Mouse (Mus musculus) heart, embryonic 11.5 days (tissue): ENCODE data around the gene Gm11634. TPM values are rescaled to one million over a fixed set of nuclear protein-coding genes. Genes with fewer than 3 reads are reported as not detected.
"Not testable (repeated sequence)": the region's sequence is repeated elsewhere in the genome, so short reads cannot be mapped to it uniquely, and the experiment has no call there.

ENCODE experiments used
- ATAC-seq: fragments of 200-750 bp; cut with Nextera tagmentation; replicated peaks from 2 replicates; pipeline ENCODE4 v1.8.0; 2017; ENCODE audit warnings: moderate library complexity; ENCODE audit not compliant: insufficient number of reproducible peaks, low FRiP score, low TSS enrichment
- H3K27ac ChIP-seq: fragments of 300-500 bp; sonication (generic); 2 replicates; pipeline ENCODE4 v1.5.1; 2014; ENCODE audit warnings: mild to moderate bottlenecking, low read depth, low read length
- H3K27me3 ChIP-seq: fragments of 300-500 bp; sonication (generic); 2 replicates; pipeline ENCODE4 v1.6.1; 2014; ENCODE audit warnings: mild to moderate bottlenecking, low read length, mixed read lengths; ENCODE audit not compliant: control insufficient read depth, insufficient read depth
- H3K36me3 ChIP-seq: fragments of 300-500 bp; sonication (generic); 2 replicates; pipeline ENCODE4 v1.6.1; 2014; ENCODE audit warnings: mild to moderate bottlenecking, low read length, moderate library complexity, mixed read lengths; ENCODE audit not compliant: control insufficient read depth, insufficient read depth
- H3K4me1 ChIP-seq: fragments of 300-500 bp; sonication (generic); 2 replicates; pipeline ENCODE4 v1.6.1; 2014; ENCODE audit warnings: low read length; ENCODE audit not compliant: control insufficient read depth, insufficient read depth
- H3K4me2 ChIP-seq: fragments of 300-500 bp; sonication (generic); 2 replicates; pipeline ENCODE4 v1.6.1; 2014; ENCODE audit warnings: mild to moderate bottlenecking, moderate library complexity
- H3K4me3 ChIP-seq: fragments of 300-500 bp; sonication (generic); 2 replicates; pipeline ENCODE4 v1.5.1; 2014; ENCODE audit warnings: low read depth, low read length
- H3K9ac ChIP-seq: fragments of 300-500 bp; sonication (generic); 2 replicates; pipeline ENCODE4 v1.6.1; 2014; ENCODE audit warnings: mild to moderate bottlenecking, low read depth, low read length, moderate library complexity
- H3K9me3 ChIP-seq: fragments of 300-500 bp; sonication (generic); replicated peaks from 2 replicates; pipeline ENCODE4 v1.6.1; 2016; ENCODE audit warnings: low read length; ENCODE audit not compliant: control insufficient read depth
- WGBS: fragments of 180-500 bp; shearing (Covaris S2); extraction: QIAGEN DNeasy Blood & Tissue Kit; methylation state at CpG from one replicate; pipeline ENCODE4 v1.1.7; 2014; ENCODE audit not compliant: insufficient replicate concordance; 5-methylcytosine and 5-hydroxymethylcytosine counted together
- polyA plus RNA-seq: library from polyadenylated mRNA; unstranded; fragments of >200 nt; fragmentation: Nextera tagmentation; extraction: Ambion mirVana; gene quantifications from 2 replicates; pipeline ENCODE4 v1.2.1, GENCODE M21; 2014

Gene Gm11634
- polyA plus RNA-seq, 1 experiment from 2014 or later = not detected

DNA sequence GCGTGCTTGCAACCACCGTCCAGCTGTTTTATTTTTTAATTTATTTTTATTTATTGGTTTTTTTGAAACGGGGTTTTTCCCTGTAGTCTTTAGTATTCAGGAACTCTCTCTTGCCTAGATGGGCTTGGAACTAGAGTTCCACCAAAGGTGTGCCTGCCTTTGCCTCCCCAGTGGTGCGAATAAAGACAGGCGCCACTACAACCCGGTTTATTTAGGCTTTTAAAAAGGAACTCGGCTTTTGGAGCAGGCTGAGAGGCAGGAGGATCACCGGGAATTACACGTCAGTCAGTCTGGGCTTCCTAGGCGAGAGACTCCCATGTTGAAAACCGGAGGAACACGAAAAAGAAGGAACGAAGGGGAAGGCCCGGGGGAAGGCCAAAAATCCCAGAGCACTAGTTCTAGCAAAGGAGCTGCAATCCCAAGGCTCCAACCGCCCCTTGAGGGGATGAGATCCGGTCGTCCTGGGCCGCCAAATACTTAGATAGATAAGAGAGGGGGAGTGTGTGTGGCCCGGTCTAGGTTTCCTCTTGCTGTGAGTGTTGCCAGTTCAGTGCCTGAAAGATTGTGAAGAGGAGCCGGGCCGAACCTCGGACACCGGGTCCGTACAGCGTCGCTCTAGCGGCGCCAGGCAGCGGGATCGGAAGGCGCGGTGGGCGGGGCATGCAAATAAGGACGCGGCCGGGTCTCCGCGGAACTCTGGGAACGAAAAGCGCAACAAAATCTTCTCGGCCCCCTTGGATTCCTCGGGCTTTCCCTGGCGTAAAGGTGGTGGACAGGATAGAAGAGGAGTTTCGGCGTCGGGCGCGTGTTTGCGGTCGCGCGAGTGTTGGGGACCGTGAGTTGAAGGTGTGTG, 42.0 kb upstream of the Gm11634 start:
- H3K4me1 ChIP-seq, H3K36me3 ChIP-seq, H3K27me3 ChIP-seq, H3K9me3 ChIP-seq: not testable (repeated sequence)
- Histone ChIP-seq H3K27ac (peak overlapping the region; percentile 77), H3K4me2 (peak overlapping the region; percentile 62), H3K4me3 (peak overlapping the region; percentile 37), H3K9ac (peak overlapping the region; percentile 61)
- 6% methylated on average over 52 of the region's 53 CpGs for WGBS
- peak; percentile 69 for ATAC-seq

GRCm38 (mm10) chr11:101639761-101640160, 40.7 kb upstream of the Gm11634 start:
- 85% methylated on average over 4 of the region's 4 CpGs for WGBS
- Histone ChIP-seq H3K9ac (no peak overlapping the region), H3K27ac (no peak overlapping the region), H3K4me1 (no peaks in the 10 kb centered on the region), H3K9me3 (no peaks in the 10 kb centered on the region), H3K4me3 (no peak overlapping the region), H3K27me3 (no peaks in the 10 kb centered on the region), H3K4me2 (no peak overlapping the region), H3K36me3 (no peaks in the 10 kb centered on the region)
- ATAC-seq = no peak

- Histone ChIP-seq H3K4me1 (no peaks in the 10 kb centered on the region), H3K4me2 (no peak overlapping the region), H3K9me3 (no peaks in the 10 kb centered on the region), H3K4me3 (no peak overlapping the region), H3K9ac (no peak overlapping the region), H3K36me3 (no peaks in the 10 kb centered on the region), H3K27me3 (no peaks in the 10 kb centered on the region), H3K27ac (no peak overlapping the region)
- no peak for ATAC-seq
- WGBS = 71% methylated on average over 10 of the region's 10 CpGs
Observed at GRCm38 (mm10) chr11:101635660-101636059, 36.6 kb upstream of the Gm11634 start.

DNA sequence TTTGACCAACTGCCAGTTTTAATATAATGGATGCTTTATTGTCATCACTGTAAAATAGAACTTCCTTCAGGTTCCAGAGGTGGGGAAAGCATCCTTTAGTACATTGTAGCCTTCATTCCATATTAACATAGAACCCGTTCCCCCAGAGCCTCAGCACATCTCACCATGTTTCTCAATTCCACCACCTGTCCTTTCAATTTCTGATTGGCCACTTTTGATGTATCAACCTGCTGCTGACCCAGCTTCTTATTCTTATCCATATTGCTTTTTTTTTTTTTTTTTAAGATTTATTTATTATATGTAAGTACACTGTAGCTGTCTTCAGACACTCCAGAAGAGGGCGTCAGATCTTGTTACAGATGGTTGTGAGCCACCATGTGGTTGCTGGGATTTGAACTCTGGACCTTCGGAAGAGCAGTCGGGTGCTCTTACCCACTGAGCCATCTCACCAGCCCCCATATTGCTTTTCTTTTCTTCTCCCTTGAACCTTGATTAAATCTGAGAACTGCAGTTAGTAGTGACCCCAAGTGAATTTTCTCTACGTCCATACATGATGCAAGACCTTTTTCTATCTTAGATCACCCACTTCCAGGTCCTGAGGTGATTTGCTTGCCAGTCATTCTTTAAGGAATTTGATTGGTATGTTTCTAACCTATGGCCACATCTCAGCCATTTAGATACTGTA, 29.8 kb upstream of the Gm11634 start:
- H3K27me3 ChIP-seq, H3K4me1 ChIP-seq, H3K36me3 ChIP-seq, H3K9ac ChIP-seq, H3K27ac ChIP-seq, ATAC-seq, H3K9me3 ChIP-seq: not testable (repeated sequence)
- Histone ChIP-seq H3K4me2 (peak overlapping the region; percentile 69), H3K4me3 (peak overlapping the region; percentile 45; the same call in 1 of the 2 replicates)
- 72% methylated on average over 4 of the region's 5 CpGs for WGBS

DNA sequence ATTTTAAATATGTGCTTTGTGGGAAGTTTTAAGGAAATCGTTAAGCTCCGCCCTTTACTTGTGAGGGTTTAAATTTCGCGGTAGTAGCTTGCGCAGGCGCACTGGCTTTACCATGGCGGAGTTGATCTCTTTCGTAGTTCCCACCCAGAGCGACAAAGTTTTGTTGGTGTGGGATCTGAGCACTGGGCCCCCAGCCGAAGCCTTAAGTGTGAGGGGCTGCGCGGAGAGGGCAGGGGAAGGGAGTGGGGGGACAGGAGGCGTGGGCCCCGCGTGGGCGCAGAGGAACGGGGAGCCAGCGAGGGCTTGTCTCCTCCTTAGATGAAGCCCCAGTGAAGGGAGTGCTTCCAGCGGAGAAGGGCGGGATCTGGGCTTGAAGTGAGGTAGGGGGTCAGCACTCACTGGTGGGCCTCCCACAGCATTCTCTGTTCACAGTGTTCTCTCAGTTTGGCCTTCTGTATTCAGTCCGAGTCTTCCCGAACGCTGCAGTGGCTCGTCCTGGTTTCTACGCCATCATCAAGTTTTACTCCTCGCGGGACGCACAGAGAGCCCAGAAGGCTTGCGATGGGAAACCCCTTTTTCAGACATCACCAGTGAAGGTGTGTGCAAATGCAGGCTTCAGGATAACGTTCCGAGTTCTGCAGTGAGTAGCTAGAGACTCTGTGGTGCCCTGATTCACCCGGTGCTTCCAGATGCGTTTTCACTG, 29.0 kb upstream of the Gm11634 start:
- H3K4me1 ChIP-seq = no peaks in the 10 kb centered on the region
- peak overlapping the region; percentile 69 for H3K4me2 ChIP-seq
- H3K4me3 ChIP-seq = peak overlapping the region; percentile 45
- peak overlapping the region; percentile 83 for H3K9ac ChIP-seq
- peak; percentile 39 for ATAC-seq
- H3K9me3 ChIP-seq = no peaks in the 10 kb centered on the region
- no peaks in the 10 kb centered on the region for H3K27me3 ChIP-seq
- no peaks in the 10 kb centered on the region for H3K36me3 ChIP-seq
- under 1% methylated on average over 33 of the region's 33 CpGs for WGBS
- peak overlapping the region; percentile 100 for H3K27ac ChIP-seq

DNA sequence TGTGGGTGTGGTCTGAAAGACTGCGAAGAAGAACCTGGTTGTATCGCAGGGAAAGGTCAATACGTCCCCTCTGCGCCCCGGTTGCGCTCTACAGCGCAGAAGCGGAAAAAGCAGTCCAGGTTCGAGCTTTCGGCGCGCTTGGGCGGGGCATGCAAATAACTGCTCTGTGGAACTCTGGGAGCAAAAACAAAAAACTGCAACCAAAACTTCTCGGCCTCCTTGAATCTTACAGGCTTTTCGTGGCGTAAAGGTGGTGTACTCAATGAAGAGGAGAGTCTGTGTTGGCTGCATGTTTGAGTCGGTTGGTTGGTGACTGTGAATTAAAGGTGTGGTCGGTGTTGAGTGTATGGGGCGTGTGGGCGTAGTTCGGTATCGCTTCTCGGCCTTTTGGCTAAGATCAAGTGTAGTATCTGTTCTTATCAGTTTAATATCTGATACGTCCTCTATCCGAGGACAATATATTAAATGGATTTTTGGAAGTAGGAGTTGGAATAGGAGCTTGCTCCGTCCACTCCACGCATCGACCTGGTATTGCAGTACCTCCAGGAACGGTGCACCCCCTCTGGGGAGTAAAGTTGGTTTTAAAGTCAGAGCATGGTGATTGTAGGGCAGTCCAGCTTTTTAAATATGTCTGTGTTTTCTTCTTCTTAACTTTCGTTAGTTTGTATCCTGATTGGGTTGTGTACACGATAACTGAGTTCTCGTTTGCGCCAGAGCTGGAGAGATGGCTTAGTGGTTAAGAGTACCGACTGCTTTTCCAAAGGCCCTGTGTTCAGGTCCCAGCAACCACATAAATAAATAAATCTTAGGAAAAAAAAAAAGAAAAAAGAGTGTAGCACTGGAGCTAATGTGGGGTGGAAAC, 28.2 kb upstream of the Gm11634 start, which contains the start of gene Rdm1:
TSS of gene Rdm1 (plus strand) at position 201 of the 862 bp plus-strand sequence.
- no peaks in the 10 kb centered on the region for H3K9me3 ChIP-seq

DNA sequence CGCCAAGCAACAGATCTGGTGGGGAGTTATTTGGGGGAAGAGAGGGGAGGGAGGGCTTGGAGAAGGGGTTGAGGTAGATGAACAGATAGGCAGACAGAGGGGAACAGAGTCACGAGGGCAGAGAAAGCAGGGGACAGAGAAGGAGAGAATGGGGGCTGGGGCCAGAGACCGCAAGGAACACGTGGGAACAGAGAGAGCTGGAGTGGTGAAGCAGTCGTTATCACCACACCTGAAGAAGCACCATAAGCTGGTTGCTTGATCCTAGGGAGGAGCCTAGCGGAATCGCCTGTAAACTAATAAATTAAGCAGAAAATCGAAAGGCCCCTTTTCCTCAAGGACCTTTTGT, 27.6 kb upstream of the Gm11634 start:
- Histone ChIP-seq H3K27ac (peak overlapping the region; percentile 100), H3K27me3 (no peaks in the 10 kb centered on the region), H3K4me3 (peak overlapping the region; percentile 42), H3K36me3 (no peaks in the 10 kb centered on the region), H3K9me3 (no peaks in the 10 kb centered on the region), H3K9ac (peak overlapping the region; percentile 82), H3K4me2 (peak overlapping the region; percentile 69), H3K4me1 (no peaks in the 10 kb centered on the region)
- 6% methylated on average over 8 of the region's 8 CpGs for WGBS
- 0 out of 2 replicates have a peak, but pooled peaks have one; percentile 15 for ATAC-seq

More for the DNA sequence above, 28.2 kb upstream of the Gm11634 start, which contains the start of gene Rdm1:
- WGBS = under 1% methylated on average over 32 of the region's 34 CpGs
- H3K36me3 ChIP-seq = no peaks in the 10 kb centered on the region
- ATAC-seq = peak; percentile 83
- peak within 1 kb of the TSS; percentile 83 for H3K9ac ChIP-seq
- H3K27me3 ChIP-seq = no peaks in the 10 kb centered on the region
- H3K4me2 ChIP-seq = peak within 1 kb of the TSS; percentile 69
- no peaks in the 10 kb centered on the region for H3K4me1 ChIP-seq
- H3K4me3 ChIP-seq = peak within 1 kb of the TSS; percentile 45
- H3K27ac ChIP-seq = peak within 1 kb of the TSS; percentile 100
